Mouse (Mus musculus): ENCODE data around the gene Gm4707. TPM values are rescaled to one million over a fixed set of nuclear protein-coding genes. Genes with fewer than 3 reads are reported as not detected.
"Not testable (repeated sequence)": the region's sequence is repeated elsewhere in the genome, so short reads cannot be mapped to it uniquely, and the experiment has no call there.

Gene Gm4707
- polyA plus RNA-seq, 1 experiment, result 2.9 TPM

GRCm38 (mm10) chr17:71476346-71477020 lies 16.8 kb upstream of the Gm4707 start:
- Histone ChIP-seq H3K27ac (ENCODE audit: control insufficient read depth, insufficient read depth, low read length) (no peak overlapping the region), H3K27me3 (ENCODE audit: control insufficient read depth, insufficient read depth, low read length) (no peaks in the 10 kb centered on the region), H3K4me1 (replicated peaks; ENCODE audit: control insufficient read depth, insufficient read depth, low read length) (peaks cover 15% of the 10 kb centered on the region), H3K36me3 (ENCODE audit: control insufficient read depth, insufficient read depth, low read length) (no peaks in the 10 kb centered on the region), H3K4me3 (ENCODE audit: control insufficient read depth, insufficient read depth, low read length) (no peak overlapping the region)
- DNase-seq, result no peak
- TF ChIP-seq POLR2A (IDR thresholded peaks at IDR 0.05; ENCODE audit: control insufficient read depth, extremely low read depth, insufficient read depth, low read length, poor library complexity), result no peak
- WGBS, result 82% methylated on average over 7 of the region's 7 CpGs

- under 1% methylated on average over 31 of the region's 31 CpGs for WGBS
- peak; percentile 73 for DNase-seq
- no peak for TF ChIP-seq CTCF (IDR thresholded peaks at IDR 0.05; ENCODE audit: borderline replicate concordance, control insufficient read depth, extremely low read depth, insufficient read depth, low read length, poor library complexity)
- no peak for TF ChIP-seq POLR2A (IDR thresholded peaks at IDR 0.05; ENCODE audit: control insufficient read depth, extremely low read depth, insufficient read depth, low read length, poor library complexity)
- Histone ChIP-seq H3K27ac (ENCODE audit: control insufficient read depth, insufficient read depth, low read length) (peak overlapping the region; percentile 62), H3K27me3 (ENCODE audit: control insufficient read depth, insufficient read depth, low read length) (no peaks in the 10 kb centered on the region), H3K4me1 (replicated peaks; ENCODE audit: control insufficient read depth, insufficient read depth, low read length) (peaks cover 15% of the 10 kb centered on the region), H3K36me3 (ENCODE audit: control insufficient read depth, insufficient read depth, low read length) (no peaks in the 10 kb centered on the region), H3K4me3 (ENCODE audit: control insufficient read depth, insufficient read depth, low read length) (peak overlapping the region; percentile 69)
Observed at GRCm38 (mm10) chr17:71475705-71476089, 16.0 kb upstream of the Gm4707 start.

GRCm38 (mm10) chr17:71474762-71475704 lies 15.3 kb upstream of the Gm4707 start, which contains the start of gene Smchd1:
TSS of gene Smchd1 (minus strand) at chr17:71475343.
- TF ChIP-seq CTCF (IDR thresholded peaks at IDR 0.05; ENCODE audit: borderline replicate concordance, control insufficient read depth, extremely low read depth, insufficient read depth, low read length, poor library complexity), result no peak
- peak; percentile 60 for TF ChIP-seq POLR2A (IDR thresholded peaks at IDR 0.05; ENCODE audit: control insufficient read depth, extremely low read depth, insufficient read depth, low read length, poor library complexity)
- no peaks in the 10 kb centered on the region for H3K36me3 ChIP-seq (ENCODE audit: control insufficient read depth, insufficient read depth, low read length)
- H3K4me1 ChIP-seq (replicated peaks; ENCODE audit: control insufficient read depth, insufficient read depth, low read length), result peaks cover 15% of the 10 kb centered on the region
- under 1% methylated on average over 107 of the region's 109 CpGs for WGBS
- no peaks in the 10 kb centered on the region for H3K27me3 ChIP-seq (ENCODE audit: control insufficient read depth, insufficient read depth, low read length)
- peak; percentile 89 for DNase-seq
- H3K27ac ChIP-seq (ENCODE audit: control insufficient read depth, insufficient read depth, low read length), result peak within 1 kb of the TSS; percentile 62
- H3K4me3 ChIP-seq (ENCODE audit: control insufficient read depth, insufficient read depth, low read length), result peak within 1 kb of the TSS; percentile 69

GRCm38 (mm10) chr17:71474128-71474527 lies 14.4 kb upstream of the Gm4707 start:
- no peak overlapping the region for H3K27ac ChIP-seq (ENCODE audit: control insufficient read depth, insufficient read depth, low read length)
- H3K4me1 ChIP-seq (replicated peaks; ENCODE audit: control insufficient read depth, insufficient read depth, low read length), result peaks cover 11% of the 10 kb centered on the region
- no peak for DNase-seq
- no peaks in the 10 kb centered on the region for H3K36me3 ChIP-seq (ENCODE audit: control insufficient read depth, insufficient read depth, low read length)
- H3K4me3 ChIP-seq (ENCODE audit: control insufficient read depth, insufficient read depth, low read length), result peak overlapping the region; percentile 69
- TF ChIP-seq POLR2A (IDR thresholded peaks at IDR 0.05; ENCODE audit: control insufficient read depth, extremely low read depth, insufficient read depth, low read length, poor library complexity), result no peak
- no peak for TF ChIP-seq CTCF (IDR thresholded peaks at IDR 0.05; ENCODE audit: borderline replicate concordance, control insufficient read depth, extremely low read depth, insufficient read depth, low read length, poor library complexity)
- no peaks in the 10 kb centered on the region for H3K27me3 ChIP-seq (ENCODE audit: control insufficient read depth, insufficient read depth, low read length)
- WGBS, result 15% methylated on average over 8 of the region's 8 CpGs

- TF ChIP-seq POLR2A (IDR thresholded peaks at IDR 0.05; ENCODE audit: control insufficient read depth, extremely low read depth, insufficient read depth, low read length, poor library complexity) (no peak), CTCF (IDR thresholded peaks at IDR 0.05; ENCODE audit: borderline replicate concordance, control insufficient read depth, extremely low read depth, insufficient read depth, low read length, poor library complexity) (no peak)
- DNase-seq, result no peak
- WGBS, result 56% methylated on average over 2 of the region's 2 CpGs
- H3K27ac ChIP-seq (ENCODE audit: control insufficient read depth, insufficient read depth, low read length), result no peak overlapping the region
- no peak overlapping the region for H3K4me3 ChIP-seq (ENCODE audit: control insufficient read depth, insufficient read depth, low read length)
- H3K27me3 ChIP-seq (ENCODE audit: control insufficient read depth, insufficient read depth, low read length), result no peaks in the 10 kb centered on the region
- peaks cover 8% of the 10 kb centered on the region for H3K4me1 ChIP-seq (replicated peaks; ENCODE audit: control insufficient read depth, insufficient read depth, low read length)
- no peaks in the 10 kb centered on the region for H3K36me3 ChIP-seq (ENCODE audit: control insufficient read depth, insufficient read depth, low read length)
Observed at GRCm38 (mm10) chr17:71471261-71471660, 11.5 kb upstream of the Gm4707 start.

GRCm38 (mm10) chr17:71460312-71460711 lies 594 bp upstream of the Gm4707 start:
- H3K36me3 ChIP-seq (ENCODE audit: control insufficient read depth, insufficient read depth, low read length), result peaks cover 10% of the 10 kb centered on the region
- DNase-seq, result no peak
- H3K4me1 ChIP-seq (replicated peaks; ENCODE audit: control insufficient read depth, insufficient read depth, low read length), result 0 out of 2 replicates have a peak, but pooled peaks cover 6% of the 10 kb centered on the region
- TF ChIP-seq CTCF (IDR thresholded peaks at IDR 0.05; ENCODE audit: borderline replicate concordance, control insufficient read depth, extremely low read depth, insufficient read depth, low read length, poor library complexity) (no peak), POLR2A (IDR thresholded peaks at IDR 0.05; ENCODE audit: control insufficient read depth, extremely low read depth, insufficient read depth, low read length, poor library complexity) (no peak)
- H3K4me3 ChIP-seq (ENCODE audit: control insufficient read depth, insufficient read depth, low read length), result no peak overlapping the region
- 46% methylated on average over 3 of the region's 3 CpGs for WGBS
- H3K27ac ChIP-seq (ENCODE audit: control insufficient read depth, insufficient read depth, low read length), result no peak overlapping the region
- no peaks in the 10 kb centered on the region for H3K27me3 ChIP-seq (ENCODE audit: control insufficient read depth, insufficient read depth, low read length)

- not testable (repeated sequence) for H3K27ac ChIP-seq (ENCODE audit: control insufficient read depth, insufficient read depth, low read length); H3K4me3 ChIP-seq (ENCODE audit: control insufficient read depth, insufficient read depth, low read length); DNase-seq; H3K36me3 ChIP-seq (ENCODE audit: control insufficient read depth, insufficient read depth, low read length); H3K4me1 ChIP-seq (replicated peaks; ENCODE audit: control insufficient read depth, insufficient read depth, low read length); H3K27me3 ChIP-seq (ENCODE audit: control insufficient read depth, insufficient read depth, low read length)
- 84% methylated on average over 6 of the region's 6 CpGs for WGBS
Observed at GRCm38 (mm10) chr17:71457361-71457760, 2.4 kb downstream of the Gm4707 start.
